Mouse (Mus musculus) MEL (cell line): ENCODE measurements at regions not wholly inside any gene's neighbourhood (a gene's known extent, or its start where the extent isn't known, plus 50 kb on each side); places are given as distances from the start of the nearest gene placed in this dataset.

Experiments
- DNase-seq: peaks from one replicate; pipeline ENCODE4 v3.0.0; 2011; ENCODE audit warnings: low read depth, low spot score
- H3K27ac ChIP-seq: 2 replicates; pipeline ENCODE4 v1.5.1; 2012; ENCODE audit warnings: low read depth, mild to moderate bottlenecking, control low read depth, low read length, moderate library complexity; ENCODE audit not compliant: control insufficient read depth
- H3K27me3 ChIP-seq, 2 experiments: fragments of 150-350 bp in 1 of 2; sonication (generic) in 1 of 2; 2 replicates each; pipeline ENCODE4 v1.6.1; 2012; ENCODE audit warnings: low read length in 2 of 2, mild to moderate bottlenecking in 2 of 2, improper control_type of control experiment in 1 of 2, moderate library complexity in 1 of 2; ENCODE audit not compliant: insufficient read depth in 2 of 2, control insufficient read depth in 1 of 2
- H3K36me3 ChIP-seq, 2 experiments: 2 replicates each; pipeline ENCODE4 v1.6.1; 2012 to 2014; ENCODE audit warnings: low read length in 2 of 2, improper control_type of control experiment in 1 of 2, inconsistent platforms in 1 of 2, mild to moderate bottlenecking in 1 of 2; ENCODE audit not compliant: insufficient read depth in 2 of 2, control insufficient read depth in 1 of 2
- H3K4me1 ChIP-seq, 2 experiments: fragments of 150-350 bp in 1 of 2; sonication (generic) in 1 of 2; 2 replicates each; pipeline ENCODE4 v1.6.1; 2012; ENCODE audit warnings: low read length in 2 of 2, improper control_type of control experiment in 1 of 2, mild to moderate bottlenecking in 1 of 2; ENCODE audit not compliant: insufficient read depth in 2 of 2, control insufficient read depth in 1 of 2
- H3K4me3 ChIP-seq, 2 experiments: fragments of 150-350 bp in 1 of 2; sonication (generic) in 1 of 2; 2 replicates each; pipeline ENCODE4 v1.5.1; 2012; ENCODE audit warnings: low read depth in 2 of 2, low read length in 2 of 2, mild to moderate bottlenecking in 2 of 2, moderate library complexity in 2 of 2, control low read depth in 1 of 2, improper control_type of control experiment in 1 of 2; ENCODE audit not compliant: control insufficient read depth in 1 of 2, insufficient read depth in 1 of 2
- H3K79me2 ChIP-seq: 2 replicates; pipeline ENCODE4 v1.6.1; 2012; ENCODE audit warnings: mild to moderate bottlenecking, low read length, moderate library complexity; ENCODE audit not compliant: control insufficient read depth, poor library complexity, insufficient read depth
- H3K9ac ChIP-seq: 2 replicates; pipeline ENCODE4 v1.6.1; 2012; ENCODE audit warnings: low read depth, mild to moderate bottlenecking, control low read depth, low read length, moderate library complexity; ENCODE audit not compliant: control insufficient read depth, poor library complexity, severe bottlenecking
- H3K9me3 ChIP-seq: fragments of 150-350 bp; sonication (generic); replicated peaks from 2 replicates; pipeline ENCODE4 v1.6.1; 2012; ENCODE audit warnings: mild to moderate bottlenecking, low read length, improper control_type of control experiment, moderate library complexity; ENCODE audit not compliant: insufficient read depth
- BHLHE40 ChIP-seq: IDR thresholded peaks from 2 replicates; pipeline ENCODE4 v1.6.1; 2012; ENCODE audit warnings: low read depth, mild to moderate bottlenecking, inconsistent platforms, low read length, improper control_type of control experiment, borderline replicate concordance
- CHD2 ChIP-seq: IDR thresholded peaks from 2 replicates; pipeline ENCODE4 v1.6.1; 2011; ENCODE audit warnings: low read length, improper control_type of control experiment
- CTCF ChIP-seq, 3 experiments: IDR thresholded peaks in 2 of 3; conservative IDR thresholded peaks in 1 of 3; 2 replicates each; pipeline ENCODE4 v1.5.1; 2011 to 2012; ENCODE audit warnings: low read length in 3 of 3, low read depth in 2 of 3, mild to moderate bottlenecking in 2 of 3, improper control_type of control experiment in 1 of 3, inconsistent platforms in 1 of 3, mixed read lengths in 1 of 3, moderate library complexity in 1 of 3; ENCODE audit not compliant: control insufficient read depth in 1 of 3, insufficient read depth in 1 of 3, poor library complexity in 1 of 3, severe bottlenecking in 1 of 3
- ETS1 ChIP-seq: IDR thresholded peaks from 2 replicates; pipeline ENCODE4 v1.6.1; 2012; ENCODE audit warnings: low read depth, mild to moderate bottlenecking, inconsistent platforms, low read length, improper control_type of control experiment, moderate library complexity
- GATA1 ChIP-seq: IDR thresholded peaks from 2 replicates; pipeline ENCODE4 v1.6.1; 2011; ENCODE audit warnings: low read depth, low read length, improper control_type of control experiment
- JUND ChIP-seq: IDR thresholded peaks from 2 replicates; pipeline ENCODE4 v1.6.1; 2011; ENCODE audit warnings: low read depth, mild to moderate bottlenecking, improper control_type of control experiment, low read length
- KAT2A ChIP-seq: conservative IDR thresholded peaks from 2 replicates; pipeline ENCODE4 v1.6.1; 2012; ENCODE audit warnings: low read depth, low read length, improper control_type of control experiment, inconsistent platforms
- MAX ChIP-seq: IDR thresholded peaks from 2 replicates; pipeline ENCODE4 v1.6.1; 2011; ENCODE audit warnings: low read length, improper control_type of control experiment
- MEF2A ChIP-seq: IDR thresholded peaks from 2 replicates; pipeline ENCODE4 v1.6.1; 2014; ENCODE audit warnings: low read depth, mild to moderate bottlenecking, inconsistent platforms, low read length, improper control_type of control experiment; ENCODE audit not compliant: poor library complexity, insufficient replicate concordance, severe bottlenecking; ENCODE audit errors: extremely low read depth
- MYC ChIP-seq: IDR thresholded peaks from 2 replicates; pipeline ENCODE4 v1.6.1; 2011; ENCODE audit warnings: low read depth, mild to moderate bottlenecking, low read length, improper control_type of control experiment, moderate library complexity
- POLR2A ChIP-seq, 2 experiments: IDR thresholded peaks; 2 replicates each; pipeline ENCODE4 v1.6.1; 2011 to 2012; ENCODE audit warnings: low read length in 2 of 2, mild to moderate bottlenecking in 2 of 2, control low read depth in 1 of 2, improper control_type of control experiment in 1 of 2, low read depth in 1 of 2, moderate library complexity in 1 of 2; ENCODE audit not compliant: control insufficient read depth in 1 of 2, insufficient read depth in 1 of 2, poor library complexity in 1 of 2
- POLR2AphosphoS2 ChIP-seq: IDR thresholded peaks from 2 replicates; pipeline ENCODE4 v1.6.1; 2011; ENCODE audit warnings: low read length, improper control_type of control experiment
- POLR2AphosphoS5 ChIP-seq: IDR thresholded peaks from 2 replicates; pipeline ENCODE4 v1.6.1; 2012; ENCODE audit warnings: low read depth, borderline replicate concordance, mild to moderate bottlenecking, inconsistent platforms, low read length, moderate library complexity, mixed read lengths
- SMC3 ChIP-seq: IDR thresholded peaks from 2 replicates; pipeline ENCODE4 v1.6.1; 2011; ENCODE audit warnings: low read depth, low read length, improper control_type of control experiment
- TCF12 ChIP-seq: IDR thresholded peaks from 2 replicates; pipeline ENCODE4 v1.6.1; 2014; ENCODE audit warnings: low read depth, mild to moderate bottlenecking, inconsistent platforms, low read length, improper control_type of control experiment, moderate library complexity
- UBTF ChIP-seq: IDR thresholded peaks from 2 replicates; pipeline ENCODE4 v1.6.1; 2012; ENCODE audit warnings: low read depth, mild to moderate bottlenecking, inconsistent platforms, low read length, improper control_type of control experiment, moderate library complexity, borderline replicate concordance; ENCODE audit not compliant: insufficient read depth
- USF2 ChIP-seq, 2 experiments: IDR thresholded peaks; 2 replicates each; pipeline ENCODE4 v1.6.1; 2011 to 2012; ENCODE audit warnings: improper control_type of control experiment in 2 of 2, low read length in 2 of 2, borderline replicate concordance in 1 of 2, inconsistent platforms in 1 of 2, low read depth in 1 of 2, mild to moderate bottlenecking in 1 of 2; ENCODE audit not compliant: insufficient read depth in 1 of 2

DNA sequence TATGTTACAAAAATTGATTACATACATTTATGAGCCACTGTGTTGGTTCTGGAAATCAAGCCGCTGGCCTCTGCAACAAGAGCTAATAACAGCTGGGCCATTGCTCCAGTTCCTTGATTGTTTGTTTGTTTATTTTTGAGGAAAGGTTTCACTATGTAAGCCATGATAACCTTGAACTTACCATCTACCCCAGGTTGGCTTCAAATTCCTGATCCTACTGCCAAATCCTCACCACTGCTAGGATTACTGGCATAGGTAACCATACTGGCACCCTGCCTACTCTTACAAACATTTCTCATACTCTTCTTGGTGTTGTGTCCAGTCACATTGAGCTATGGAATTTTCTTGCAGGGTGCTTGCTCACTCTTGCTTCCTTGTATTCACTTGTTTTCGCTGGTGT, 720.6 kb downstream of the Ets1 start:
- H3K27ac ChIP-seq: no peak overlapping the region
- H3K9me3 ChIP-seq: no peaks in the 10 kb centered on the region
- H3K27me3 ChIP-seq: no peaks in the 10 kb centered on the region
- no peak for DNase-seq
- no peaks in the 10 kb centered on the region for H3K36me3 ChIP-seq
- H3K4me3 ChIP-seq: no peak overlapping the region
- H3K4me1 ChIP-seq: no peaks in the 10 kb centered on the region
- TF ChIP-seq MEF2A: no peak
- no peak for TF ChIP-seq KAT2A
- TF ChIP-seq TCF12: no peak
- TF ChIP-seq ETS1: no peak
- no peak for TF ChIP-seq CTCF (IDR thresholded peaks at IDR 0.05 in 2 of 3, conservative IDR thresholded peaks at IDR 0.05 in 1 of 3; ENCODE audit: control insufficient read depth in 1 of 3, insufficient read depth in 1 of 3, low read depth in 2 of 3, low read length in 3 of 3, poor library complexity in 1 of 3, severe bottlenecking in 1 of 3)
- no peak for TF ChIP-seq POLR2AphosphoS2
- no peak for TF ChIP-seq MAX
- no peak for TF ChIP-seq GATA1
- no peak for TF ChIP-seq BHLHE40
- TF ChIP-seq CHD2: no peak
- no peak for TF ChIP-seq USF2 (IDR thresholded peaks at IDR 0.05; ENCODE audit: borderline replicate concordance in 1 of 2, insufficient read depth in 1 of 2, low read depth in 1 of 2, low read length in 2 of 2)
- TF ChIP-seq MYC: no peak
- TF ChIP-seq, all 39 proteins: peak for 0
- no peaks in the 10 kb centered on the region for H3K79me2 ChIP-seq
- H3K9ac ChIP-seq: no peak overlapping the region

DNA sequence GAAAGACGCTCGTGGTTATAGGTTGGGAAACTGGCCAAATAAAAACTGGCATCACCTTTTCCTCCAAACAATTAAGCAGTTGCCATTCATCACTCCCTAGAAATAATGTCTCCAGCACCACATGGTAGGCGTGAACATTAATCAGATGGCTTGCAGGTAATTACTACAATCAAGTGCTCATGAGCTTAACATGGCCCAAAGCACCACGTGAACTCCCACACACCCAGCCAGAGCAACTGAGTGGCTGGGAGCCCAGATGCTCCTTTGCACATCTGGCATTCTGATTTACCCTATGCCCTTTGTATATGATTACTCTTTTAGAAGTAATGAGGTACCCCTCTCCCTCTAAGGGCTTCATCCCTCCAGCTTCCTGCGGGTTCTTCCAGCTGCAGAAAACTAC, 724.9 kb downstream of the Ets1 start:
- DNase-seq: no peak
- H3K4me1 ChIP-seq: no peaks in the 10 kb centered on the region
- H3K27me3 ChIP-seq: no peaks in the 10 kb centered on the region
- H3K36me3 ChIP-seq: no peaks in the 10 kb centered on the region
- H3K27ac ChIP-seq: no peak overlapping the region
- no peaks in the 10 kb centered on the region for H3K79me2 ChIP-seq
- no peak overlapping the region for H3K4me3 ChIP-seq
- H3K9ac ChIP-seq: no peak overlapping the region
- no peak for TF ChIP-seq UBTF
- no peak for TF ChIP-seq JUND
- no peak for TF ChIP-seq KAT2A
- no peak for TF ChIP-seq SMC3
- TF ChIP-seq POLR2A (IDR thresholded peaks at IDR 0.05; ENCODE audit: control insufficient read depth in 1 of 2, insufficient read depth in 1 of 2, low read depth in 1 of 2, low read length in 2 of 2, poor library complexity in 1 of 2): no peak
- TF ChIP-seq MAX: no peak
- no peak for TF ChIP-seq CTCF (IDR thresholded peaks at IDR 0.05 in 2 of 3, conservative IDR thresholded peaks at IDR 0.05 in 1 of 3; ENCODE audit: control insufficient read depth in 1 of 3, insufficient read depth in 1 of 3, low read depth in 2 of 3, low read length in 3 of 3, poor library complexity in 1 of 3, severe bottlenecking in 1 of 3)
- no peak for TF ChIP-seq POLR2AphosphoS5
- TF ChIP-seq, all 39 proteins: peak for 0
- H3K9me3 ChIP-seq: no peaks in the 10 kb centered on the region
